Mouse (Mus musculus): ENCODE measurements at regions not wholly inside any gene's neighbourhood (a gene's known extent, or its start where the extent isn't known, plus 50 kb on each side); places are given as distances from the start of the nearest gene placed in this dataset.

GRCm38 (mm10) chr11:45058658-45059057, 441.5 kb downstream of the Ebf1 start:
- WGBS: 86% methylated on average over 1 of the region's 1 CpGs
- Histone ChIP-seq H3K36me3 (ENCODE audit: control insufficient read depth, insufficient read depth, low read length) (no peaks in the 10 kb centered on the region), H3K4me1 (ENCODE audit: control insufficient read depth, insufficient read depth, insufficient read length) (peaks cover 4% of the 10 kb centered on the region; the same call in 1 of the 2 replicates), H3K27me3 (ENCODE audit: control insufficient read depth, insufficient read depth, low read length) (no peaks in the 10 kb centered on the region), H3K27ac (ENCODE audit: insufficient read depth, low read length) (no peak overlapping the region), H3K4me3 (ENCODE audit: extremely low read depth, insufficient read depth, insufficient read length) (no peak overlapping the region)
- DNase-seq (ENCODE audit: low read depth in 1 of 2, low spot score in 2 of 2): no peak
- TF ChIP-seq CTCF (IDR thresholded peaks at IDR 0.05; ENCODE audit: extremely low read depth, insufficient read depth, insufficient read length, insufficient replicate concordance): no peak
- TF ChIP-seq POLR2A (IDR thresholded peaks at IDR 0.05; ENCODE audit: low read depth, low read length): no peak

- DNase-seq (ENCODE audit: low read depth in 1 of 2, low spot score in 2 of 2): peak in 1 of 2 experiments; percentile 39
- Histone ChIP-seq H3K4me3 (ENCODE audit: extremely low read depth, insufficient read depth, insufficient read length) (no peak overlapping the region), H3K27me3 (ENCODE audit: control insufficient read depth, insufficient read depth, low read length) (no peaks in the 10 kb centered on the region), H3K4me1 (ENCODE audit: control insufficient read depth, insufficient read depth, insufficient read length) (peaks cover 16% of the 10 kb centered on the region), H3K36me3 (ENCODE audit: control insufficient read depth, insufficient read depth, low read length) (no peaks in the 10 kb centered on the region), H3K27ac (ENCODE audit: insufficient read depth, low read length) (no peak overlapping the region)
- TF ChIP-seq POLR2A (IDR thresholded peaks at IDR 0.05; ENCODE audit: low read depth, low read length) (no peak), CTCF (IDR thresholded peaks at IDR 0.05; ENCODE audit: extremely low read depth, insufficient read depth, insufficient read length, insufficient replicate concordance) (no peak)
- WGBS: 59% methylated on average over 3 of the region's 3 CpGs
These were observed 449.5 kb downstream of the Ebf1 start for GRCm38 (mm10) chr11:45066592-45066991.

GRCm38 (mm10) chr11:45070280-45070679, 453.2 kb downstream of the Ebf1 start:
- TF ChIP-seq CTCF (IDR thresholded peaks at IDR 0.05; ENCODE audit: extremely low read depth, insufficient read depth, insufficient read length, insufficient replicate concordance): no peak
- TF ChIP-seq POLR2A (IDR thresholded peaks at IDR 0.05; ENCODE audit: low read depth, low read length): no peak
- H3K36me3 ChIP-seq (ENCODE audit: control insufficient read depth, insufficient read depth, low read length): no peaks in the 10 kb centered on the region
- no peak overlapping the region for H3K4me3 ChIP-seq (ENCODE audit: extremely low read depth, insufficient read depth, insufficient read length)
- H3K27ac ChIP-seq (ENCODE audit: insufficient read depth, low read length): peak overlapping the region; percentile 66
- WGBS: 14% methylated on average over 1 of the region's 1 CpGs
- H3K27me3 ChIP-seq (ENCODE audit: control insufficient read depth, insufficient read depth, low read length): no peaks in the 10 kb centered on the region
- peaks cover 11% of the 10 kb centered on the region for H3K4me1 ChIP-seq (ENCODE audit: control insufficient read depth, insufficient read depth, insufficient read length)
- no peak for DNase-seq (ENCODE audit: low read depth in 1 of 2, low spot score in 2 of 2)

- TF ChIP-seq POLR2A (IDR thresholded peaks at IDR 0.05; ENCODE audit: low read depth, low read length): no peak
- no peak for TF ChIP-seq CTCF (IDR thresholded peaks at IDR 0.05; ENCODE audit: extremely low read depth, insufficient read depth, insufficient read length, insufficient replicate concordance)
- 81% methylated on average over 2 of the region's 2 CpGs for WGBS
- Histone ChIP-seq H3K36me3 (ENCODE audit: control insufficient read depth, insufficient read depth, low read length) (no peaks in the 10 kb centered on the region), H3K27ac (ENCODE audit: insufficient read depth, low read length) (no peak overlapping the region), H3K27me3 (ENCODE audit: control insufficient read depth, insufficient read depth, low read length) (no peaks in the 10 kb centered on the region), H3K4me3 (ENCODE audit: extremely low read depth, insufficient read depth, insufficient read length) (no peak overlapping the region), H3K4me1 (ENCODE audit: control insufficient read depth, insufficient read depth, insufficient read length) (peaks cover 10% of the 10 kb centered on the region)
- no peak for DNase-seq (ENCODE audit: low read depth in 1 of 2, low spot score in 2 of 2)
These were observed 454.1 kb downstream of the Ebf1 start for GRCm38 (mm10) chr11:45071195-45071594.

- H3K27me3 ChIP-seq (ENCODE audit: control insufficient read depth, insufficient read depth, low read length): no peaks in the 10 kb centered on the region
- H3K36me3 ChIP-seq (ENCODE audit: control insufficient read depth, insufficient read depth, low read length): no peaks in the 10 kb centered on the region
- TF ChIP-seq POLR2A (IDR thresholded peaks at IDR 0.05; ENCODE audit: low read depth, low read length): no peak
- TF ChIP-seq CTCF (IDR thresholded peaks at IDR 0.05; ENCODE audit: extremely low read depth, insufficient read depth, insufficient read length, insufficient replicate concordance): no peak
- H3K4me1 ChIP-seq (ENCODE audit: control insufficient read depth, insufficient read depth, insufficient read length): no peaks in the 10 kb centered on the region; the same call in 1 of the 2 replicates
- DNase-seq (ENCODE audit: low read depth in 1 of 2, low spot score in 2 of 2): no peak
- WGBS: 79% methylated on average over 4 of the region's 4 CpGs
- H3K27ac ChIP-seq (ENCODE audit: insufficient read depth, low read length): no peak overlapping the region
- no peak overlapping the region for H3K4me3 ChIP-seq (ENCODE audit: extremely low read depth, insufficient read depth, insufficient read length)
These were observed 467.5 kb downstream of the Ebf1 start for GRCm38 (mm10) chr11:45084506-45085037.

- H3K4me1 ChIP-seq (ENCODE audit: control insufficient read depth, insufficient read depth, insufficient read length): no peaks in the 10 kb centered on the region; the same call in 1 of the 2 replicates
- H3K36me3 ChIP-seq (ENCODE audit: control insufficient read depth, insufficient read depth, low read length): no peaks in the 10 kb centered on the region
- no peak for DNase-seq (ENCODE audit: low read depth in 1 of 2, low spot score in 2 of 2)
- TF ChIP-seq POLR2A (IDR thresholded peaks at IDR 0.05; ENCODE audit: low read depth, low read length) (no peak), CTCF (IDR thresholded peaks at IDR 0.05; ENCODE audit: extremely low read depth, insufficient read depth, insufficient read length, insufficient replicate concordance) (no peak)
- H3K27me3 ChIP-seq (ENCODE audit: control insufficient read depth, insufficient read depth, low read length): no peaks in the 10 kb centered on the region
- no peak overlapping the region for H3K27ac ChIP-seq (ENCODE audit: insufficient read depth, low read length)
- H3K4me3 ChIP-seq (ENCODE audit: extremely low read depth, insufficient read depth, insufficient read length): no peak overlapping the region
These were observed 468.0 kb downstream of the Ebf1 start for GRCm38 (mm10) chr11:45085145-45085544.

GRCm38 (mm10) chr11:45087186-45087915, 470.2 kb downstream of the Ebf1 start:
- Histone ChIP-seq H3K4me3 (ENCODE audit: extremely low read depth, insufficient read depth, insufficient read length) (no peak overlapping the region), H3K27ac (ENCODE audit: insufficient read depth, low read length) (no peak overlapping the region), H3K36me3 (ENCODE audit: control insufficient read depth, insufficient read depth, low read length) (no peaks in the 10 kb centered on the region), H3K27me3 (ENCODE audit: control insufficient read depth, insufficient read depth, low read length) (no peaks in the 10 kb centered on the region), H3K4me1 (ENCODE audit: control insufficient read depth, insufficient read depth, insufficient read length) (no peaks in the 10 kb centered on the region; the same call in 1 of the 2 replicates)
- TF ChIP-seq CTCF (IDR thresholded peaks at IDR 0.05; ENCODE audit: extremely low read depth, insufficient read depth, insufficient read length, insufficient replicate concordance) (no peak), POLR2A (IDR thresholded peaks at IDR 0.05; ENCODE audit: low read depth, low read length) (no peak)
- 80% methylated on average over 5 of the region's 5 CpGs for WGBS
- no peak for DNase-seq (ENCODE audit: low read depth in 1 of 2, low spot score in 2 of 2)

All from spleen, adult 2 months (tissue).